Mouse (Mus musculus): ENCODE results near the gene Tgfbr3.

The Tgfbr3 gene

GRCm38 (mm10) chr5:107110880-107111520 lies 178.4 kb downstream of the Tgfbr3 start:
- no peak for DNase-seq (ENCODE audit: low read depth, low spot score)

DNA sequence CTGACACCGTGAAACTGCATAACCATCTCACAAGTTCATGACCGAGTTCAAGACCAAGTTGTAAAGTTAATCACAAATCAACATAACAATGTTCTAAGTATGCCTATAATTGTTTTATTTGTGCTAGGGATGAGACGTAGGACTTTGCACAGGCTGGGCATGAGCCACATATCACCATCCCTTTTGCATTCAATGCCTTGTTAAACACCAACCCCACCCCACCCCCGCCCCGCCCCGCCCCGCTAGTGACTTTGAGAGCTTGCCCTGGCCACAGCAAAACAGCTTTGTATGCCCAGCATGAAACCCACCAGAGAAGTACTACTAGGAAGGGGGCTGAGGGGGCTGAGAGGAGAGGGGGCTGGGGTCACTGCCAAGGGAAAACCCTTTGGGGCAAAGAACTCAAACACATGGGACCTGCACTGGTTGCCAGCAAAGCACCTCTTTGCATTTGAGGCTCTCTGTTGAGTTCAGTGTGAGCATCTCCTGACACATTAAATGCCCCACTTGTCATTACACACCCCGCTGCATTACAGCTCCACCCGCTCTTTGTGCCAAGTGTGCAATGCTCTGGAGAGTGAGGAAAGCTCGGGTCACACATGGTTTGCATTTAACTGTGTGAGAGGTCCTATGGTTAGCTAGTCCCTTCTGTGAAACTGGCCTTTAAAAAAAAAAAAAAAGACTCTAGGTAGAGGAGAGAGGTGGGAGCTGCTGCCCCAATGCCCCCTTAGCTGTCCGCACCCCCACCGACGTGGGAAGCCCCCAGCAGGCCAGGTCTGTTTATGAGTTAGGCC lies 179.1 kb downstream of the Tgfbr3 start:
- no peak for DNase-seq (ENCODE audit: low read depth, low spot score)

GRCm38 (mm10) chr5:107109416-107109815 lies 180.0 kb downstream of the Tgfbr3 start:
- DNase-seq (ENCODE audit: low read depth, low spot score) = no peak

- DNase-seq (ENCODE audit: low read depth, low spot score) = no peak
Measured at GRCm38 (mm10) chr5:107106793-107107192, 182.6 kb downstream of the Tgfbr3 start.

DNA sequence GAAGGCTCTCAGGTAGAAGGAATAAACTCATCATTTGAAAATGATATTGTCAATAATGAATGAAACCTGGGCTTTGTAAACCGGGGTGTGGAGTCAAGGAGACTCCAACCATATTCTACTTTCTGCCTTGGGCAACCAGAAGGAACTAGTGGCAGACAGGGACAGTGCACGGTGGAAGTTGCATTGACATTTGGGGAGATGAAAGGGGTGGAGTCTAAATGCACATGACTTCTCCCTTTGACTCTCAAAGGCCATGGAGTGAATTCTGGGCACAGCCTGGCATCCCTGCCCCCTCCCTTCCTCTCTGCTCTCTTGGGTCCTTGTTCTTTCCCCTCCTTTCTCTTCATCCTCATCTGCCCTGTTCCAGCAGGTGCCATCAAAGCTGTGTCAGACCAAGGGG lies 183.3 kb downstream of the Tgfbr3 start:
- no peak for DNase-seq (ENCODE audit: low read depth, low spot score)

DNA sequence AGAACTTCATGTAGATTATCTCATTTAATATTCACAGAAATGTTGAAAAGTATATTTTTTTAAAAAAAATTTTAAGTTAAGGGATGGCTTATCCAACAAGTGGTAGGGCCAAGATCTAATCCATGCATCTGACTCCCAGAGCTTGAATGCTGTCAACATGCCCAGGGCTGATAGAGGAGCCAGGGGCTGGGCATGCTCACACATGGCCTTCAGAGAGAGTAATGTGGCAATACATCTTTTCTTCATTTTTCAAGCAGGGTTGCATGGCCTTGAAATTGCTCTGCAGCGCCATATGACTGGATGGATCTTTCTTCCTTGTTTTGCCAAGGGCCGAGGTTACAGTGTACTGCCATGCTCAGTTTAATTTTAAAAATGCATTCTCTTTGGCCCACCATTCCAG lies 185.8 kb downstream of the Tgfbr3 start:
- DNase-seq (ENCODE audit: low read depth, low spot score) = no peak

DNA sequence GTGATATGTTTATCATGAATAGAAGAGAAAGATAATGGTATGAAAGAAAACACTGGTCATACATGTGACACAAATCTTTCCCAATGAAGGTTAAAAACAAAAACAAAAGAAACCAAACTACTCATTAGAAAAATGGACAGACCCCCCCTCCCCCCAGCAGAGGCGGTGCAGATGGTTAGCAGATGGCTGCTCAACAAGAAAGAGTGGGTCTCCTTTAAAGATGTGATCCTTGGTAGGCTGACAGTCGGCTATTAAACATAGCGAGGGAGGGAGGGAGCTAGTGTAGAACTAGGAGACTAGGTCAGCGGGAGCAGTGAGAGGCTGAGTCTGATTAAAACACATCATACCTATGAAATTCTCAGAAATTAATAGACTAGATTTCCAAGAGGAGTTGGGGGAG lies 186.5 kb downstream of the Tgfbr3 start:
- DNase-seq (ENCODE audit: low read depth, low spot score) = no peak

DNA sequence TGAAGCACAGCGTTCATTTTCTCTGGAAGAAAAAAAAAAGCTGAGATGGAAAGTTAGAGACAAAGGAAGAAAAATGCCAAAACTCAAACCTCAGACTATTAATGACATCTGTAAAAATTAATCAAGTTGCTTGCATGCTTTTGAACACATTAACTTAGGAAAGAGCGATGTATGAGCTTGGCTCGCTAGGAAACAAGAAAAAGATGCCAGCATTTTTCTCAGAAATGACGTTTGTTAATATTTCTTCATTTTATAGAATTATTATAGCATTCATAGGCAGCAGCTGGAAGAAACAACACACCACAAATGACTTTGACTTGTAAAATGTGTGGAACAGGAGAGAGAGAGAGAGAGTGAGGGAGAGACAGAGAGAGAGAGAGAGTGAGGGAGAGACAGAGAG lies 187.7 kb downstream of the Tgfbr3 start:
- DNase-seq (ENCODE audit: low read depth, low spot score) = no peak

GRCm38 (mm10) chr5:107101135-107101534 lies 188.3 kb downstream of the Tgfbr3 start:
- DNase-seq (ENCODE audit: low read depth, low spot score) = no peak

DNA sequence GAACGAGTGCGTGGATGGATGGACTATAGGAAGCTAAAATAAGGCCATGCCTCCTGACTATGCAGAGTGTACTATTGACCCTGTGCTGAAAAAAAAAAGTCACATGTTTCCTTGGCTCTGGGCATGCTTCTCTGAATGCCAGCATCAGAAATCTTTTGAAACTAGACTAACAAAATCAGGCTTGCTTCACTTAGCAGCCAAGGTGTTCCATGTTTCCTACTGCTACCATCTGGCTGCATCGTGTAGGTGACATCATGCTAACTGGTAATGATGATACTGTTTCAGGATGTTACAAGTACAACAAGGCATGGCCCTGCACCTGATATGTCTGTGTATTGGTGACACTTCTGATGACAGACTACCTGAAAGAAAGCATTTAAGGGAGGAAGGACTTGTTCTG lies 189.8 kb downstream of the Tgfbr3 start:
- no peak for DNase-seq (ENCODE audit: low read depth, low spot score)

DNA sequence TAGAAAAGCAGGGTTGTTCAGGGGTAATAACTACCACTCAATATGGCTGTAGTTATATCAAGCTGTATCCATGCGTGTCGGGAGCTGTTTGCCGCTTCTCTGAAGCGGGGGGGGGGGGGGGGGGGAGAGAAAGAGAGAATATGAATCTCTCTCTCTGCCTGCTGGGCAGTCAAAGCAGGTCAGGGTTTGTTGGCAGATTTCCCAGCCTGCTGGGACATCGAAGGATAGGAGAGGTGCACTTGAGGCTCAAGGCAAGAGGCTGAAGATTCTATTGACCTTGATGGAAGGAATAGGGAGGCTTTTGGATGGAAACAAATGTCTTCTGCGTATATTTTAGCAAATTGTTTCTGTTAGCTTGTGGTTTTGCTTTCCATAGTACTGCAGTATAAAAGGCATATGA lies 190.4 kb downstream of the Tgfbr3 start:
- DNase-seq (ENCODE audit: low read depth, low spot score) = no peak

GRCm38 (mm10) chr5:107098007-107098406 lies 191.4 kb downstream of the Tgfbr3 start:
- DNase-seq (ENCODE audit: low read depth, low spot score) = no peak

DNA sequence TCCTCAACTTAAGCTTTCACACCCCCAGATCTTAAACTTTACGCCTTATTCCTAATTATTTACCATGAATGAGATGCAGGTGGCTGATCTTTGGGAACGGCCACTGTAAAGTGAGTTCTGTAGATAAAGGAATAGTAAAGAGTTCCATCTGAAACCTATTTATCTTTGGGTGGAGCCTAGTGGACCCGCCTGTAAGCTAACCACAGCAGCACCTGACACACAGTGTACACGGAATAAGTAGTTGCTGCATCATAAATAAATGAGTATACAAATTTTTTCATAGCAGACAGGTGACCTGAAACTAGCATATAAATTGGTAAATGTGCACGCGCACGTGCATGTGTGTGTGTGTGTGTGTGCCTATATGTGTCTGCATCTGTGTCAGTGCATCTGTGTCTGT lies 192.1 kb downstream of the Tgfbr3 start:
- DNase-seq (ENCODE audit: low read depth, low spot score) = no peak

DNA sequence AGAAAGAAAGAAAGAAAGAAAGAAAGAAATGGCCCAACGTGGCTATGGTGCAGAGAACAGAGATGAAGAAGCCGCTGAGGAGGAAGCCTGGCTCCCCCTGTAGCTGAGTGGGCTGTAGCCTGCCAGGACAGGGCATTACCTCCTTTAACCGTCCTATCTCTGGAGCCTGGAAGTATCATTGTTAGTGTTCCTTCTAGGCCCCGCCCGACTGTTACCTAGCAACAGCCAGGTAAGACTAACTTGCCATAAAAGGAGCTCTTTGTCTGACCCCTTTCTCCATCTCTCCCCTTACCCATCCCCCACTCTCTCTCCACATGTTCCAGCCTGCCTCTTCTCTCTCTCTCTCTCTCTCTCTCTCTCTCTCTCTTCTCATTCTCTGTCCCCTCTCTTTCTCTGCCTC lies 195.2 kb downstream of the Tgfbr3 start:
- DNase-seq (ENCODE audit: low read depth, low spot score) = peak; percentile 33

- DNase-seq (ENCODE audit: low read depth, low spot score) = no peak
Measured at GRCm38 (mm10) chr5:107093253-107093652, 196.2 kb downstream of the Tgfbr3 start.

GRCm38 (mm10) chr5:107092137-107092536 lies 197.3 kb downstream of the Tgfbr3 start:
- no peak for DNase-seq (ENCODE audit: low read depth, low spot score)

- DNase-seq (ENCODE audit: low read depth, low spot score) = no peak
Measured at GRCm38 (mm10) chr5:107089966-107090365, 199.5 kb downstream of the Tgfbr3 start.

DNA sequence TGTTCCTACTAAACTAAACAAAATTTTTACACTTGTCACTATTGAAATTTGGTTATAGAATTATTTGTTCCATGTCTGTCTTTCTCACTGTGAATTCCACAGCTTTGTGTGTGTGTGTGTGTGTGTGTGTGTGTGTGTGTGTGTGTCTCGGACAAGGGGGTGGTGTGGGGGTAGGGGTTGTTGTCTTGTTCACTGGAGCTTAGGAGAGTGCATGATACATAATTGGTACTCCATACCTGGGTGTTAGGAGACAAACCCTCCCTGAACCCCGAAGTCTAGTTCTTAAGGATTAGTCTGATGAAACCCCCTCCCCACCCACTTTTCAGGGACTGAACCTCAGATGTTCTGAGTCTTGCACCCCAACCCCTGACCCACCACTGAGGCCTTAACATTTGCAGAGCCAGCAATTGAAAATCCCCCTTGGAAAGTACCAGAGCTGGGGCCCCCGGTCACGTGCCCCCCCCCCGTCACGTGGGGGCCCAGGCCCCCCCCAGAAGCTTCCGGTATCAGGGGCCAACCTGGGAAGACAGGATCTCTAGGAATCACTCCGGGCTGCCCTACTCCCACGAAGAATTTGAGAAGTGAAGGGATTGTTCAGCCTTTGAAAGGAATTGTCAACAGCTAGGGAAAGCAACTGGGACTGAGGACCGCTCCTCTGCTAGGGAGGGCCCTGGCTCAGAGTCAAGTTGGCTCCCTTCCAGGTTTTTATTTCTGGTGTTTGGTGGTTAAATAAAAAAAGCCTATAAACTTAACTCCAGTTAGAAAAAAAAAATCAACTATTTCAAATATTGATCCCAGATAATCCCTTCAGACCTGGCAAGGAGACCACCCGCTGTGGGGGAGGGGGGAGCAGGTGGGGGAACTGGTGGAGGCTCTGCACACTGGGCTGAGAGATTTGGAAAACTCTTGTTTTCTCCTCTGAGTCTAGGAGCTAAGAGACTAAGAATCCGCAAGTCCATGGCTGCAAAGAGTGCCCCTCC lies 201.3 kb downstream of the Tgfbr3 start:
- DNase-seq (ENCODE audit: low read depth, low spot score) = no peak

DNA sequence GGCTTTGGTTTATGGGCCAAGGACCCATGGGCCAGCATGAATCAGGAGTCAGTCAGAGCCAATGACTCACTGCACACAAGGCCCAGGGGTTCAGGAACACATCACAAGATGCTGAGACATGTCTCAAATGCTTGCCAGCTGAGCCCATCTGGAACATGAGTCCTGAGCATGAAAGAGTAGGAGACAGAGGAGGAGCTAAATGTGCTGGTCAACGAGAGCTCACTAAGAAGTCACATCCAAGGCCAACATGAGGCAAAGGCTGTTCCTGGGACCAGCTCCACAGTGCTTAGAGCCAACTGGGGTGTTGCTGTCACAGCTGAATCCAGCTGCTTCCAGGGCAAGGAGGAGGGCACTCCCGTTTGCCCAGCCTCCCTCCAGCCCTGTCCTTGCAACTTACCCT lies 202.1 kb downstream of the Tgfbr3 start:
- no peak for DNase-seq (ENCODE audit: low read depth, low spot score)

DNA sequence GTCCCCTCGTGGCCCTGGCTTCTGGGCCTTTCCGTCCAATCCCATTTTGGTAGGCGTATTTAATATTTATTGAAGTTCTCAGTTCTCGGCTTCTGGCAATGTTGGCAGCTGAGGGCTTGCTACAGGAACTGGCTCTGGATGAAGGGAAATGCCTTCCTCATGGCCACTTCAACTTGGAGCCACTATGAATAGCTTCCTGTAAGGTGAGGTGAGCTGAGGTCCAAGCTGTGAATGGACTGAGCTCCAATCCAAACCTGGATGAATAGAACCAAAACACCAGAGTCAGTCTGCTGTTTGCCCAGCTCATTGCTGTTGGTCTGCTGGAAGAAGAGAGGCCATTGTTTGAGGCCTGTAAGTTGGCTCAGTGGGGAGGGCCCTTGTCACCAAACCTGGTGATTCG lies 203.3 kb downstream of the Tgfbr3 start:
- no peak for DNase-seq (ENCODE audit: low read depth, low spot score)

- DNase-seq (ENCODE audit: low read depth, low spot score) = no peak
Measured at GRCm38 (mm10) chr5:107084431-107084830, 205.0 kb downstream of the Tgfbr3 start.

- DNase-seq (ENCODE audit: low read depth, low spot score) = no peak
Measured at GRCm38 (mm10) chr5:107082011-107082410, 207.4 kb downstream of the Tgfbr3 start.
